Mouse (Mus musculus) lung, adult 2 months (tissue): ENCODE results near the gene Ak4. TPM values are rescaled to one million over a fixed set of nuclear protein-coding genes. Genes with fewer than 3 reads are reported as not detected.

Experiments
- DNase-seq: peaks from one replicate; pipeline ENCODE4 v3.0.0; 2022
- H3K4me1 ChIP-seq: fragments of 200-500 bp; 2 replicates; pipeline ENCODE4 v1.6.1; 2011; ENCODE audit warnings: low read length; ENCODE audit not compliant: control insufficient read depth, insufficient read depth
- H3K4me3 ChIP-seq: fragments of 200-500 bp; replicated peaks from 2 replicates; pipeline ENCODE3; 2011; ENCODE audit warnings: low read depth, mild to moderate bottlenecking, control low read depth, low read length; ENCODE audit errors: extremely low read depth
- CTCF ChIP-seq: fragments of 200-500 bp; IDR thresholded peaks from 2 replicates; pipeline ENCODE4 v1.5.1; 2011; ENCODE audit warnings: mild to moderate bottlenecking, low read length, control low read depth; ENCODE audit not compliant: insufficient read depth
- POLR2A ChIP-seq: fragments of 200-500 bp; IDR thresholded peaks from 2 replicates; pipeline ENCODE4 v1.6.1; 2011; ENCODE audit warnings: low read depth, mild to moderate bottlenecking, control low read depth, low read length, borderline replicate concordance; ENCODE audit errors: extremely low read depth
- WGBS: fragments of 180-500 bp; shearing (Covaris S2); methylation state at CpG from one replicate; pipeline ENCODE4 v1.1.7; 2018; 5-methylcytosine and 5-hydroxymethylcytosine counted together
- polyA plus RNA-seq: library from polyadenylated mRNA; depleted of rRNA; stranded (reverse); fragments of >200 nt; gene quantifications from 2 replicates; pipeline ENCODE4 v1.2.3, GENCODE M21; 2012; rRNA removed

Ak4 gene
- polyA plus RNA-seq, 1 experiment = 1.6 TPM

DNA sequence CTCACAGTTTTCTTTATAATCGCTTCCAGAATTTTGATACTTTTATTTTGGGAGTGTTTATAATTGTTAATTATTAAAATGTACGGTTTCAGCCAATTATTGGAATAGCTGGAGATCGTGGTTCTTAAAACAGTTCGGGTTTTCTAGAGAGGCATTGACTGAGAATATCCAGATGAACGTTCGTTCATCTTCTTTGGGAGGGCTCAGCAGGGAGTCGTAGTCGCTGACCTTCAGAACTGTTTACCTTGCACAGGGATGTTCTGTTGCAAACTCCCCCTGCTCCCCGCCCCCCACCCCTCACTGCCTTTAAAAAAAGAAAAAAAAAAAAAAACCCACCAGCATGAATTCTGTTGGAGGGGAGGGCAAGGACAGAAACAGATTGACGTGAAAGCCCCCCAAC, 89.4 kb downstream of the Ak4 start:
- DNase-seq = no peak
- TF ChIP-seq CTCF = no peak
- H3K4me1 ChIP-seq = peaks cover 6% of the 10 kb centered on the region; the same call in 1 of the 2 replicates
- WGBS = 5% methylated on average over 10 of the region's 10 CpGs
- H3K4me3 ChIP-seq = no peak overlapping the region

- Histone ChIP-seq H3K4me1 (peaks cover 6% of the 10 kb centered on the region; the same call in 1 of the 2 replicates), H3K4me3 (no peak overlapping the region)
- no peak for DNase-seq
- TF ChIP-seq POLR2A = no peak
- no peak for TF ChIP-seq CTCF
- 8% methylated on average over 30 of the region's 30 CpGs for WGBS
These were observed 89.9 kb downstream of the Ak4 start for GRCm38 (mm10) chr4:101508851-101509577.

- Histone ChIP-seq H3K4me1 (peaks cover 6% of the 10 kb centered on the region; the same call in 1 of the 2 replicates), H3K4me3 (no peak overlapping the region)
- no peak for TF ChIP-seq POLR2A
- no peak for TF ChIP-seq CTCF
- 70% methylated on average over 8 of the region's 8 CpGs for WGBS
- DNase-seq = no peak
These were observed 91.2 kb downstream of the Ak4 start for GRCm38 (mm10) chr4:101510111-101510903.

GRCm38 (mm10) chr4:101510904-101511210, 91.8 kb downstream of the Ak4 start:
- WGBS = 51% methylated on average over 5 of the region's 5 CpGs
- H3K4me1 ChIP-seq = peaks cover 6% of the 10 kb centered on the region; the same call in 1 of the 2 replicates
- DNase-seq = no peak
- TF ChIP-seq POLR2A (no peak), CTCF (no peak)
- no peak overlapping the region for H3K4me3 ChIP-seq

- TF ChIP-seq POLR2A (no peak), CTCF (no peak)
- Histone ChIP-seq H3K4me1 (peaks cover 6% of the 10 kb centered on the region; the same call in 1 of the 2 replicates), H3K4me3 (no peak overlapping the region)
- no peak for DNase-seq
- 80% methylated on average over 5 of the region's 5 CpGs for WGBS
These were observed 92.9 kb downstream of the Ak4 start for GRCm38 (mm10) chr4:101511768-101512521.

DNA sequence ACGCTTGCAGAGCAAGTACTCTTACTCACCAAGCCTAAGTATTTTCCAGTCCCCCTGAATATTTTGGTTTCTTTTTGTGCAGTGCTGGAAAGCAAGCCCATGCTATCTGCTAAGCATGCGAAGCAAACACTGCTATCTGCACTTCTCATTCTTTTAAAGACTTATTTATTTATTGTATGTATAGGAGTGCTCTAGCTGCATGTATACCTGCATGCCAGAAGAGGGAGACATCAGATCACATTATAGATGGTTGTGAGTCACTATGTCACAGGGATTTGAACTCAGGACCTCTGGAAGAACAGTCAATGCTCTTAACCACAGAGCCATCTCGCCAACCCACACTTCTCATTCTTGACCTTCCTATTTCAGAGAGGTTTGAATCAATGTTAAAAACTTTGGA, 94.2 kb downstream of the Ak4 start:
- no peak for DNase-seq
- 90% methylated on average over 3 of the region's 3 CpGs for WGBS
- no peak overlapping the region for H3K4me3 ChIP-seq
- peaks cover 3% of the 10 kb centered on the region; the same call in 1 of the 2 replicates for H3K4me1 ChIP-seq
- TF ChIP-seq POLR2A = no peak
- no peak for TF ChIP-seq CTCF

DNA sequence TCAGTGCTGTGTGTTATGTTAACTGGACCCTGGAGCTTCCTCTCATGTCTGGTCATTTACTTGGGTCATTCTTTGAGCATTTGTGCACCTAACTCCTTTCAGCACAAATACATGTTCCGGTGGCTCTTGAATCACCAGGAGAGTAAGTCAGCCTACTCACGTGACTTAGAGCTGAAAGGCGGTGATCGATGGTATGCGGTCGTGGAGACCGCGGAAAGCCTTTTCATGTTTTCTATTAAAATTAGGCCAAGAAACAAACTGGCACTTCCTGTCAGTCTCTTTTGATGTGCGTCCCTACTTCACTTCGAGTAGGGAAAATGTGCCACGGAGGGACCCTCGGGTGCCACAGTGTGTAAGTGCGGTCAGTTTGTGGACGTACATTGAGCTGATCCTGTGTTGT, 96.8 kb downstream of the Ak4 start:
- TF ChIP-seq POLR2A (no peak), CTCF (no peak)
- Histone ChIP-seq H3K4me3 (no peak overlapping the region), H3K4me1 (no peaks in the 10 kb centered on the region)
- DNase-seq = no peak
- 87% methylated on average over 14 of the region's 14 CpGs for WGBS

Other genes with a start within 250 kb of the Ak4 start
- 45.2 and 55.1 TPM in 2 replicates for gene Jak1, start 154.0 kb upstream of the Ak4 start, polyA plus RNA-seq
- gene Dnajc6, start 77.4 kb downstream of the Ak4 start, polyA plus RNA-seq = 1.2 and 1.9 TPM in 2 replicates
- gene Leprot, start 228.4 kb downstream of the Ak4 start, polyA plus RNA-seq = 81.5 and 107 TPM in 2 replicates